Mouse (Mus musculus) myocyte (in vitro differentiated cells): ENCODE measurements at regions not wholly inside any gene's neighbourhood (a gene's known extent, or its start where the extent isn't known, plus 50 kb on each side); places are given as distances from the start of the nearest gene placed in this dataset.

Source experiments
- H3K27me3 ChIP-seq: one replicate; pipeline ENCODE4 v1.6.1; 2011; ENCODE audit not compliant: control insufficient read depth, insufficient read depth, insufficient read length
- H3K36me3 ChIP-seq: one replicate; pipeline ENCODE4 v1.6.1; 2011; ENCODE audit not compliant: control insufficient read depth, insufficient read depth
- H3K4me2 ChIP-seq: one replicate; pipeline ENCODE4 v1.6.1; 2011; ENCODE audit warnings: low read depth, control low read depth
- H3K4me3 ChIP-seq: one replicate; pipeline ENCODE4 v1.5.1; 2011; ENCODE audit warnings: mild to moderate bottlenecking, control low read depth, moderate library complexity
- H3K79me2 ChIP-seq: one replicate; pipeline ENCODE4 v1.6.1; 2011; ENCODE audit not compliant: control insufficient read depth, insufficient read depth
- H3ac ChIP-seq: one replicate; pipeline ENCODE4 v1.6.1; 2011; ENCODE audit not compliant: control insufficient read depth, insufficient read length
- CEBPB ChIP-seq: IDR thresholded peaks from 2 replicates; pipeline ENCODE4 v1.6.1; 2011; ENCODE audit warnings: mild to moderate bottlenecking, moderate library complexity; ENCODE audit not compliant: poor library complexity, insufficient read depth, severe bottlenecking
- POLR2A ChIP-seq: IDR thresholded peaks from one replicate; pipeline ENCODE4 v1.6.1; 2011; ENCODE audit warnings: low read depth, mild to moderate bottlenecking, control low read depth, moderate library complexity; ENCODE audit not compliant: insufficient read length
- TCF3 ChIP-seq: IDR thresholded peaks from one replicate; pipeline ENCODE4 v1.6.1; 2011; ENCODE audit warnings: low read depth, control low read depth; ENCODE audit not compliant: insufficient read length

GRCm38 (mm10) chr5:111681362-111682028 is 52.2 kb upstream of the Gm26897 start:
- H3K79me2 ChIP-seq: no peaks in the 10 kb centered on the region
- TF ChIP-seq POLR2A (no peak), TCF3 (no peak)
- H3K27me3 ChIP-seq: peaks cover 57% of the 10 kb centered on the region
- H3K36me3 ChIP-seq: no peaks in the 10 kb centered on the region
- H3K4me3 ChIP-seq: no peak overlapping the region
- no peak overlapping the region for H3K4me2 ChIP-seq
- no peak overlapping the region for H3ac ChIP-seq

- TF ChIP-seq CEBPB: no peak
- Histone ChIP-seq H3K27me3 (peaks cover 60% of the 10 kb centered on the region), H3ac (no peak overlapping the region), H3K4me3 (no peak overlapping the region), H3K79me2 (no peaks in the 10 kb centered on the region), H3K4me2 (no peak overlapping the region), H3K36me3 (no peaks in the 10 kb centered on the region)
Observed at GRCm38 (mm10) chr5:111682899-111683298, 50.8 kb upstream of the Gm26897 start.
